Mouse (Mus musculus): ENCODE measurements around the gene Armh2. TPM values are rescaled to one million over a fixed set of nuclear protein-coding genes. Genes with fewer than 3 reads are reported as not detected.
A peak's percentile ranks its signal among the peaks of the same experiment; 100 is the strongest.

Armh2 gene
- polyA plus RNA-seq (2016; fragmentation: Nextera tagmentation; extraction: Ambion mirVana) = not detected in 2 replicates

DNA sequence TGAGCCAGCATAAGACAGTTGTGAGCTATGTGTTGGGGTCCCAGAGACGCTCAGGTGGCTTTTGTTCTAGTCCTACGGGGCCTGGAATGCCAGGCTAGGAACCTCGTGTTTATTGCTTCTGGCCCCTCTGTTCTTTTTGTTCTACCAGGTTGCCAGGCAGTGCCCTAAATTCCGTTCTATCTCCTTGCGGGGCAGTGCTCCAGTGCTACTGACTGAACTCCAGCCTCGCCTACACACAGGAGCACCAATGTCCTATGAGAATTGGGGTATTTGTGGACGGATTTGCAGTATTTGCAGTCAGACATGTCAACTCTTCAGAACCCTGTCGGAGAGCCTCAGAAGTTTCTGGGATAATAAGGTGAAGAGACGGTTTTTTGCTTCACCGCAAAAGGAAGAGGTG, at the start of gene Armh2:
Gene Armh2, plus strand, starts transcription at position 205 of the 400 bp plus-strand sequence.
- Histone ChIP-seq H3K4me1 (no peaks in the 10 kb centered on the region), H3K4me3 (no peak within 1 kb of the TSS), H3K9ac (no peak within 1 kb of the TSS), H3K27me3 (no peaks in the 10 kb centered on the region), H3K4me2 (replicated peaks) (no peak within 1 kb of the TSS), H3K9me3 (no peaks in the 10 kb centered on the region), H3K36me3 (no peaks in the 10 kb centered on the region), H3K27ac (no peak within 1 kb of the TSS)
- ATAC-seq (ENCODE audit: insufficient number of reproducible peaks, insufficient read depth, low FRiP score, low TSS enrichment) = no peak
- WGBS = 90% methylated on average over 10 of the region's 10 CpGs

GRCm38 (mm10) chr13:24693312-24693711, 47.7 kb upstream of the Armh2 start:
- 90% methylated on average over 7 of the region's 7 CpGs for WGBS
- Histone ChIP-seq H3K9me3 (no peaks in the 10 kb centered on the region), H3K9ac (no peak overlapping the region), H3K27ac (no peak overlapping the region), H3K4me2 (replicated peaks) (no peak overlapping the region), H3K4me3 (no peak overlapping the region), H3K27me3 (no peaks in the 10 kb centered on the region), H3K4me1 (no peaks in the 10 kb centered on the region), H3K36me3 (no peaks in the 10 kb centered on the region)
- ATAC-seq (ENCODE audit: insufficient number of reproducible peaks, insufficient read depth, low FRiP score, low TSS enrichment) = no peak

- no peaks in the 10 kb centered on the region for H3K9me3 ChIP-seq
- WGBS = 84% methylated on average over 4 of the region's 4 CpGs
Measured at GRCm38 (mm10) chr13:24698746-24699145, 42.3 kb upstream of the Armh2 start.

DNA sequence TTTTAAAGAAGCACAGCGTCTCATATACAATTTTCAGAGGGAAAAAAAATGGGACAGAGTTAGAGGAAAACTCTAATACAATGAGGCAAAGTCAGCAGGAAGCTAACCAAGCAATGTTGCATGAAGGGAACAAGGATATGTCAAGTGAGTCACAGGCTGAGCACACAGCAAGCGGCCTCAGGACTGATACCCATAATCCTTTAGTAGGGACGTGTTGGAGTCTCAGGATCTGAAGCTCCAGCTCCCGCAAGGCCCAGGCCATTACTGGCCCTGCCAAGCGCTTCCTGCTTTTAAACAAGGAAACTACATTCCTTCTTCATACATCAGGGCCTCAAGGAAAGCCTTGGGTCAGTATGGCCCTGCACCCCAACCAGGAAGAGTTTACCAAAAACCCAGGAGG, 38.9 kb upstream of the Armh2 start:
- no peaks in the 10 kb centered on the region for H3K27me3 ChIP-seq
- no peak for ATAC-seq (ENCODE audit: insufficient number of reproducible peaks, insufficient read depth, low FRiP score, low TSS enrichment)
- H3K4me1 ChIP-seq = no peaks in the 10 kb centered on the region
- H3K9me3 ChIP-seq = no peaks in the 10 kb centered on the region
- 79% methylated on average over 5 of the region's 5 CpGs for WGBS
- no peak overlapping the region for H3K4me2 ChIP-seq (replicated peaks)
- no peak overlapping the region for H3K4me3 ChIP-seq
- no peaks in the 10 kb centered on the region for H3K36me3 ChIP-seq
- no peak overlapping the region for H3K27ac ChIP-seq
- H3K9ac ChIP-seq = no peak overlapping the region

More at GRCm38 (mm10) chr13:24698746-24699145, 42.3 kb upstream of the Armh2 start:
- H3K9ac ChIP-seq = no peak overlapping the region
- no peak overlapping the region for H3K27ac ChIP-seq
- no peak for ATAC-seq (ENCODE audit: insufficient number of reproducible peaks, insufficient read depth, low FRiP score, low TSS enrichment)
- no peaks in the 10 kb centered on the region for H3K36me3 ChIP-seq
- H3K4me1 ChIP-seq = no peaks in the 10 kb centered on the region
- no peak overlapping the region for H3K4me3 ChIP-seq
- H3K4me2 ChIP-seq (replicated peaks) = no peak overlapping the region
- H3K27me3 ChIP-seq = no peaks in the 10 kb centered on the region

- Histone ChIP-seq H3K27me3 (no peaks in the 10 kb centered on the region), H3K36me3 (no peaks in the 10 kb centered on the region), H3K4me3 (no peak overlapping the region), H3K4me1 (no peaks in the 10 kb centered on the region), H3K9me3 (no peaks in the 10 kb centered on the region), H3K27ac (no peak overlapping the region), H3K4me2 (replicated peaks) (no peak overlapping the region), H3K9ac (no peak overlapping the region)
- WGBS = 63% methylated on average over 12 of the region's 12 CpGs
- ATAC-seq (ENCODE audit: insufficient number of reproducible peaks, insufficient read depth, low FRiP score, low TSS enrichment) = no peak
Measured at GRCm38 (mm10) chr13:24709656-24710396, 31.2 kb upstream of the Armh2 start.

DNA sequence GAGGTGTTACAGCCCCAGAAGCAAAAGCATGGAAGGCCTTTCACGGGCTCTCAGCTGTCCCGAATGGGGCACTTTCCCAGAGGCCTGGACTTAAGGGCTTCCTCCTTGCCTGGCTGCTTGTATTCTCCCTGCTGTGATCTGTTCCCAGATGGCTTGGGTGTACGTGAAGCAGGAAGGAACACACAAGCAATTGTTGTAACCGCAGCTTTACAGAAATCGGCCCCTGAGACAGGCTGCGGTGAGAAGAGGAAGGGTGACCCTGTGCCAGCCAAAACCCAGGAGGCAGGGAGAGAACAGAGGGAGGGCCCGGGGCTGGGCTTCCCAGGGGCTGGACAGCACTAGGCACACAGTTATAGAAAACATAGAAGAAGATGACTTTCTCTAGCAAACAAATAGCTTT, 30.1 kb upstream of the Armh2 start:
- Histone ChIP-seq H3K27ac (peak overlapping the region; percentile 26; the same call in 1 of the 2 replicates), H3K4me2 (replicated peaks) (no peak overlapping the region), H3K27me3 (no peaks in the 10 kb centered on the region), H3K9ac (no peak overlapping the region), H3K4me3 (no peak overlapping the region), H3K9me3 (no peaks in the 10 kb centered on the region), H3K36me3 (no peaks in the 10 kb centered on the region), H3K4me1 (no peaks in the 10 kb centered on the region)
- ATAC-seq (ENCODE audit: insufficient number of reproducible peaks, insufficient read depth, low FRiP score, low TSS enrichment) = no peak
- WGBS = 39% methylated on average over 7 of the region's 7 CpGs

GRCm38 (mm10) chr13:24712581-24713130, 28.4 kb upstream of the Armh2 start:
- 77% methylated on average over 7 of the region's 7 CpGs for WGBS
- H3K4me1 ChIP-seq = no peaks in the 10 kb centered on the region
- H3K9ac ChIP-seq = no peak overlapping the region
- H3K36me3 ChIP-seq = no peaks in the 10 kb centered on the region
- no peaks in the 10 kb centered on the region for H3K27me3 ChIP-seq
- H3K9me3 ChIP-seq = no peaks in the 10 kb centered on the region
- H3K27ac ChIP-seq = no peak overlapping the region
- H3K4me2 ChIP-seq (replicated peaks) = no peak overlapping the region
- ATAC-seq (ENCODE audit: insufficient number of reproducible peaks, insufficient read depth, low FRiP score, low TSS enrichment) = no peak
- no peak overlapping the region for H3K4me3 ChIP-seq

GRCm38 (mm10) chr13:24713434-24714000, 27.5 kb upstream of the Armh2 start:
- Histone ChIP-seq H3K27me3 (no peaks in the 10 kb centered on the region), H3K36me3 (no peaks in the 10 kb centered on the region), H3K9ac (no peak overlapping the region), H3K4me1 (no peaks in the 10 kb centered on the region), H3K27ac (no peak overlapping the region), H3K4me3 (0 out of 2 replicates have a peak overlapping the region, but pooled peaks have one; percentile 7), H3K9me3 (no peaks in the 10 kb centered on the region), H3K4me2 (replicated peaks) (peak overlapping the region; percentile 38)
- 6% methylated on average over 16 of the region's 16 CpGs for WGBS
- peak; percentile 29; the same call in 1 of the 2 replicates for ATAC-seq (ENCODE audit: insufficient number of reproducible peaks, insufficient read depth, low FRiP score, low TSS enrichment)

- Histone ChIP-seq H3K27ac (no peak overlapping the region), H3K4me2 (replicated peaks) (no peak overlapping the region), H3K27me3 (no peaks in the 10 kb centered on the region), H3K4me1 (no peaks in the 10 kb centered on the region), H3K9me3 (no peaks in the 10 kb centered on the region), H3K9ac (no peak overlapping the region), H3K4me3 (no peak overlapping the region), H3K36me3 (no peaks in the 10 kb centered on the region)
- ATAC-seq (ENCODE audit: insufficient number of reproducible peaks, insufficient read depth, low FRiP score, low TSS enrichment) = no peak; the same call in 1 of the 2 replicates
- 77% methylated on average over 9 of the region's 9 CpGs for WGBS
Measured at GRCm38 (mm10) chr13:24714360-24714885, 26.6 kb upstream of the Armh2 start.

DNA sequence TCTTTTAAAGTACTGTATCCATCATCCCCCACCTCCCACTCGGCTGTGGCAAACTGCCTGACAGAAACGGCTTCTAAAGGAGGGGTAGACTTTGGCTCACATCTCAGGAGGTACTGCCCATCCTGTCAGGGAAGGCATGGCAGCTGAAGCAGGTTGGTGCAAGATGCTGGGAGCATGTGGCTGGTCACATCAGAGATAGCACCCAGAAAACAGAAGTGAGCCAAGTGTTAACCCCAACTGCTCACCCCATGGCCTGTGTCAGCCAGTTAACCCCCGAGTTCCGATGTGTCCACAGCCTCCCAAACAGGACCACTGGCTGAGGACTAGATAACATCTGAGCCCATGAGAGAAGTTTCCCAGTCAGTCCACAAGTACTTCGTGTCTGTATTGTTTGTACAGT, 25.4 kb upstream of the Armh2 start:
- Histone ChIP-seq H3K9ac (no peak overlapping the region), H3K9me3 (no peaks in the 10 kb centered on the region), H3K27me3 (no peaks in the 10 kb centered on the region), H3K4me1 (no peaks in the 10 kb centered on the region), H3K4me2 (replicated peaks) (no peak overlapping the region), H3K27ac (no peak overlapping the region), H3K4me3 (no peak overlapping the region), H3K36me3 (no peaks in the 10 kb centered on the region)
- no peak for ATAC-seq (ENCODE audit: insufficient number of reproducible peaks, insufficient read depth, low FRiP score, low TSS enrichment)
- 61% methylated on average over 5 of the region's 5 CpGs for WGBS

DNA sequence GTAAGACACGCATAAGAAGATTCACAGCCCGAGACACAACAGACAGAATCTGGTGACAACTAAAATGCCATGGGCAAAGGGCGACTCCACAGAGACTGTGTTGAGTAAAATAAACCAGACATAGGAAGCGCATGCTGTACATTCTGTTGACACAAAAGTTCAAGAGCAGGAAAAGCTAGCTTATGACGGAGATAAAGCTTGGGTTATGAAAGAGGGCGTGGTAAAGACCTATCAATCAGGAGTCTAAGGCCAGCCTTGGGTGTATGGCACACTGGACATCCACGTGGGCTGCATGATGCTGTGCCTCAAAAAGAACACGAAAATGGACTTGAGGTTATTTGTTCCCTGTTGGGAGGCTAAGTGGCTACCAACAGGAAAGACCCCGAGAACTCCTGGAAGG, 24.6 kb upstream of the Armh2 start:
- Histone ChIP-seq H3K4me3 (no peak overlapping the region), H3K27ac (no peak overlapping the region), H3K4me2 (replicated peaks) (no peak overlapping the region), H3K36me3 (no peaks in the 10 kb centered on the region), H3K9ac (no peak overlapping the region), H3K9me3 (no peaks in the 10 kb centered on the region), H3K27me3 (no peaks in the 10 kb centered on the region), H3K4me1 (no peaks in the 10 kb centered on the region)
- ATAC-seq (ENCODE audit: insufficient number of reproducible peaks, insufficient read depth, low FRiP score, low TSS enrichment) = no peak
- 80% methylated on average over 9 of the region's 9 CpGs for WGBS

DNA sequence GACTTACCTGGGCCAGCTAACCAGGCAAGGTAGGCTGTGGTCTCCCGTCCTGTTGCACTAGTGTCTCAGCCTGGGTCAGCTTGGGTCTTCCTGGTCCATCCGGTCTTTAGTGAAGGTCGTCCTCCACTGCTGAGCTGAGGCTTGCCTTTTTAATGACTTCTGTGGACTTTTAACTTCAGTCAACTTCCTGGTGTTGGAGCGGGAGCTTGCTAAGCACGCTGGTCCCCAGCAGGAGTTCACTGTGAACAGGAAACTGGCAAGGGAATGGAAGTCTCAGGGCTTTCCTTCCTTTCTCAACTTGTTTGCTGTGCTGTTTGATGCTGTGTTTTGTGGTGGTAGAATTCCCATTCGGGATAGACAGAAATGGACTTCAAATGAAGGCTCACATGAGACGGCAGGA, 23.4 kb upstream of the Armh2 start:
- Histone ChIP-seq H3K36me3 (no peaks in the 10 kb centered on the region), H3K9ac (no peak overlapping the region), H3K4me3 (no peak overlapping the region), H3K9me3 (no peaks in the 10 kb centered on the region), H3K27ac (no peak overlapping the region), H3K27me3 (no peaks in the 10 kb centered on the region), H3K4me1 (no peaks in the 10 kb centered on the region), H3K4me2 (replicated peaks) (no peak overlapping the region)
- 74% methylated on average over 7 of the region's 7 CpGs for WGBS
- no peak for ATAC-seq (ENCODE audit: insufficient number of reproducible peaks, insufficient read depth, low FRiP score, low TSS enrichment)
